In genomic region chr1:88211812-88212211, GRCm38 (mm10) we compare ENCODE assay signal across 10 mouse cellular contexts. TPM values are rescaled to one million over a fixed set of nuclear protein-coding genes. Genes with fewer than 3 reads are reported as not detected.
DNase-seq lines count a peak whose midpoint lies in the region; ATAC-seq and TF ChIP-seq lines count a peak whose summit lies in the region.
"Had no signal": no experiment of that assay in that cellular context is flagged by ENCODE, and none has a peak within 500 bp of the region (broad histone marks: within the 10 kb centered on the region; RNA-seq: fewer than 3 reads in every experiment).

Gene Ugt1a1, plus strand, starts transcription at chr1:88211959.

- ATAC-seq in forebrain, embryonic 15.5 days (replicated peaks) = no peak
- ATAC-seq in megakaryocyte-erythroid progenitor cell, adult 5-6 weeks (replicated peaks; ENCODE audit: low FRiP score, low TSS enrichment, poor library complexity, severe bottlenecking) = peak; percentile 16; the same call in 1 of the 2 replicates

- no peaks in the 10 kb centered on the region for H3K36me3 ChIP-seq in forebrain, embryonic 10.5 days (replicated peaks)
- H3K36me3 ChIP-seq in forebrain, embryonic 15.5 days = no peaks in the 10 kb centered on the region
- no peaks in the 10 kb centered on the region for H3K36me3 ChIP-seq in thymus, adult 2 months (ENCODE audit: control insufficient read depth, insufficient read depth, low read length)

- no peak within 1 kb of the TSS for H3K4me3 ChIP-seq in forebrain, embryonic 10.5 days
- H3K4me3 ChIP-seq in forebrain, embryonic 15.5 days = no peak within 1 kb of the TSS
- no peak within 1 kb of the TSS for H3K4me3 ChIP-seq in thymus, adult 2 months (ENCODE audit: control insufficient read depth, insufficient read depth, low read length)
- H3K4me3 ChIP-seq: erythroblast, embryonic 14.5 days had no signal

- no peak within 1 kb of the TSS for H3K9ac ChIP-seq in forebrain, embryonic 15.5 days (replicated peaks)

- DNase-seq in forebrain, embryonic 10.5 days (ENCODE audit: extremely low spot score, low spot score) = peak; percentile 26
- peak; percentile 14 for DNase-seq in CD4-positive helper T cell, adult 2 months (ENCODE audit: low read depth, low spot score)
- peak; percentile 8 for DNase-seq in induced T-regulatory cell, adult 2 months (ENCODE audit: low read depth)
- DNase-seq in yolk sac, embryonic 10.5 days (ENCODE audit: low spot score) = peak; percentile 74
- no peak for DNase-seq in thymus, adult 2 months
- DNase-seq in gastrocnemius, adult 18-20 months (ENCODE audit: low spot score) = no peak

- no peak for TF ChIP-seq CTCF in thymus, adult 2 months (IDR thresholded peaks at IDR 0.05; ENCODE audit: borderline replicate concordance, control insufficient read depth, extremely low read depth, insufficient read depth, low read length, poor library complexity)

- no peak within 1 kb of the TSS for H3K27ac ChIP-seq in forebrain, embryonic 10.5 days
- no peak within 1 kb of the TSS for H3K27ac ChIP-seq in forebrain, embryonic 15.5 days (replicated peaks)
- H3K27ac ChIP-seq in thymus, adult 2 months (ENCODE audit: control insufficient read depth, insufficient read depth, low read length) = no peak within 1 kb of the TSS

- peaks cover 54% of the 10 kb centered on the region for H3K9me3 ChIP-seq in forebrain, embryonic 10.5 days
- peaks cover 51% of the 10 kb centered on the region for H3K9me3 ChIP-seq in forebrain, embryonic 15.5 days

- TF ChIP-seq POLR2A in thymus, adult 2 months (IDR thresholded peaks at IDR 0.05; ENCODE audit: control insufficient read depth, extremely low read depth, insufficient read depth, low read length, poor library complexity) = no peak

- peaks cover 4% of the 10 kb centered on the region for H3K27me3 ChIP-seq in forebrain, embryonic 10.5 days (ENCODE audit: poor library complexity, severe bottlenecking)
- no peaks in the 10 kb centered on the region for H3K27me3 ChIP-seq in forebrain, embryonic 15.5 days
- H3K27me3 ChIP-seq in thymus, adult 2 months (ENCODE audit: control insufficient read depth, insufficient read depth, low read length) = no peaks in the 10 kb centered on the region

- 70% methylated on average over 8 of the region's 8 CpGs for WGBS in forebrain, embryonic 10.5 days
- WGBS in forebrain, embryonic 15.5 days = 70% methylated on average over 8 of the region's 8 CpGs
- 76% methylated on average over 8 of the region's 8 CpGs for WGBS in thymus, adult 2 months

- H3K4me2 ChIP-seq in forebrain, embryonic 15.5 days (replicated peaks) = no peak within 1 kb of the TSS

- H3K4me1 ChIP-seq in forebrain, embryonic 10.5 days = no peaks in the 10 kb centered on the region
- no peaks in the 10 kb centered on the region for H3K4me1 ChIP-seq in forebrain, embryonic 15.5 days
- H3K4me1 ChIP-seq in thymus, adult 2 months (replicated peaks; ENCODE audit: control insufficient read depth, insufficient read depth, low read length) = no peaks in the 10 kb centered on the region

RNA-seq across cellular contexts. Expression of gene Ugt1a1, which starts in this region (rescaled TPM):
- 0.07 TPM in 1 of 2 replicates, not detected in the other for polyA plus RNA-seq in forebrain, embryonic 10.5 days (2016; fragmentation: Nextera tagmentation; extraction: Ambion mirVana)
- polyA plus RNA-seq in forebrain, embryonic 15.5 days (2015; fragmentation: Nextera tagmentation; extraction: Ambion mirVana) = not detected in 2 replicates
- total RNA-seq in megakaryocyte-erythroid progenitor cell, adult 5-6 weeks (2014; fragmentation: Nextera tagmentation) = not detected in 2 replicates
- total RNA-seq in megakaryocyte-erythroid progenitor cell, adult 5-6 weeks (2017) = not detected in 2 replicates
- 0.47 and 0.64 TPM in 2 replicates for polyA plus RNA-seq in thymus, adult 2 months (2012; rRNA removed)
- total RNA-seq in gastrocnemius, adult 18-20 months (2021) = under 1 TPM in 1 of 2 experiments, not detected in 1; 0.09 TPM
- total RNA-seq: ES-E14 had no signal
- polyA plus RNA-seq: erythroblast, embryonic 14.5 days had no signal

Comparison
In these comparisons a context has a peak if more than half of its experiments do, and no peak if none do; other contexts are left out.
1. Peak in DNase-seq in forebrain, embryonic 10.5 days; RNA of the gene not detected or under 1 TPM.
2. Peak in ATAC-seq in megakaryocyte-erythroid progenitor cell, adult 5-6 weeks; RNA of the gene not detected or under 1 TPM.
3. DNase-seq: peak in CD4-positive helper T cell, adult 2 months (single experiment), induced T-regulatory cell, adult 2 months (single experiment) and yolk sac, embryonic 10.5 days (single experiment); none in thymus, adult 2 months (single experiment) and gastrocnemius, adult 18-20 months (single experiment).